Mouse (Mus musculus): ENCODE data around the gene Jkamp. TPM values are rescaled to one million over a fixed set of nuclear protein-coding genes. Genes with fewer than 3 reads are reported as not detected.
A peak's percentile ranks its signal among the peaks of the same experiment; 100 is the strongest.
"Not testable (repeated sequence)": the region's sequence is repeated elsewhere in the genome, so short reads cannot be mapped to it uniquely, and the experiment has no call there.

Gene Jkamp
- 5.1 and 7.9 TPM in 2 replicates for polyA plus RNA-seq (2012; ENCODE audit: insufficient read depth, low replicate concordance)

DNA sequence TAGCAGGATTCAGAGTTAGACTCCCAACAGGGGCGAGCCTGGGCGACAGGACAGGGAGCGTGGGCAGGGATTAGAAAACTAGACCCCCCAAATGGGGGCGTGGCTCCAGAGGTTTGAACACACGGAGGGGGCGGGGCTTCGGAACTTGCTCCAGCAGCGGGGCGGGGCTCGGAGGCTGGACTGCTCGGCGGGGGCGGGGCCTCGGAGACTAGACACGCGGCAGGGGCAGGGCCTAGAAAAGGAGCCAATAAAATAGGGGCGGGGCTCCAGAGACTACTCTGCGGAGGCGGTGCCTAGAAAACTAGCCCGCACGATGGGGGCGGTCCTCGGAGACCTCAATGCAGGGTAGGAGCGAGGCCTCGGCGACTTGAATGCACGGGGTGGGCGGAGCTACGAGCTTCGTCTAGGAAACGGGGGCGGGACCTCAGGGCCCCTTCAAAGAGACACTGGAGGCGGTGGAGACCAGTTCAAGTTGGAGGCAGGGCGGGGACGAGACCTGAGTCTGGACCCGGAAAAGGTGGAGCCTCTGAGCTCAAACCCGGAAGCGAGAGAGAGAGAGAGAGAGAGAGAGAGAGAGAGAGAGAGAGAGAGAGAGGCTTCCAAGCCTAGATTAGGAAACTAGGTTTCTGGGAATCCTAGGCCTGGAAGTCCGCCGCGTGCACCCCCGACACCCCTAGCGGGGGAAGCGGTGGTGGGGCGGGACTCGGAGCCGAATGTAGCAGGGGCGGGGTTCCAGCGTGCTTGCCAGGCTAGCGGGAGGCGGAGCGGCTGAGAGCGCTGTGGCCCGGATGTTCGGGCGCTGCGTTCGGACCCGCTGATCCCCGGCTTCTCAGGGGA is at the start of gene Jkamp, which contains the start of gene L3hypdh:
Gene Jkamp, plus strand, starts transcription at position 261 of the 837 bp plus-strand sequence.
Gene L3hypdh, minus strand, starts transcription at position 111 of the 837 bp plus-strand sequence.
- Histone ChIP-seq H3K4me3 (replicated peaks) (peak within 1 kb of the TSS; percentile 96), H3K4me1 (peaks cover 34% of the 10 kb centered on the region), H3K9me3 (no peaks in the 10 kb centered on the region), H3K36me3 (replicated peaks; ENCODE audit: low read length) (peaks cover 10% of the 10 kb centered on the region), H3K27me3 (replicated peaks) (peaks cover 14% of the 10 kb centered on the region)
- TF ChIP-seq FLI1 (IDR thresholded peaks at IDR 0.05; ENCODE audit: low read length) (no peak), GATA1 (IDR thresholded peaks at IDR 0.05; ENCODE audit: borderline replicate concordance, low read length) (no peak)

DNA sequence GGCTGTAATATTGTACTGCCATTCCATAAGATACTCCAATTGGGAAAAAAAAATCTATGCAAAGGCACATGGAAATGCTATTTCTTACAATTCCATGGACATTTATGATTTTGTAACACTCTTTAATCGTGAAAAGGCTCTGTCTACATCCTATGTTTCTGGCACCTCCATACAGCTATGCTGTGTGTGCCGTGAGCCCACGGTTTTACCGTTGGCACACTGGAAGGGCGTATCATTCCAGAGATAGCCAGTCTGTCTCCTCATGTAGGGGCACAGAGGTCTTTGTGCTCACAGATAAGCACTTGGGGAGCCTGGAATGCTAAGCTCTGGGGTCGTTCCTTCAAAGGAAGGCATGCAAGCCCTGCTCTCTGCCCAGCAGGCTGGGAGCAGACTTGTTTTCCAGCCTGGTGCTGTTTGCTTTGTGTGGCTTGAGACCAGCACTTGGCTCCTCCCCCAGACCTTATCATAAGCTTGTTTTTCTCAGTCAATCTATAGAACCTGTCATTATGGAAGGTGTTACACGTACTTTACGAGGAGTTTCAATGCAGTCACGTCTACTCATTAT is 49.2 kb upstream of the Jkamp start:
- H3K36me3 ChIP-seq (replicated peaks; ENCODE audit: low read length) = no peaks in the 10 kb centered on the region
- peaks cover 13% of the 10 kb centered on the region for H3K27me3 ChIP-seq (replicated peaks)
- H3K4me3 ChIP-seq (replicated peaks) = no peak overlapping the region
- H3K9me3 ChIP-seq = peaks cover 12% of the 10 kb centered on the region
- no peak for TF ChIP-seq GATA1 (IDR thresholded peaks at IDR 0.05; ENCODE audit: borderline replicate concordance, low read length)
- TF ChIP-seq FLI1 (IDR thresholded peaks at IDR 0.05; ENCODE audit: low read length) = no peak
- H3K4me1 ChIP-seq = no peaks in the 10 kb centered on the region; the same call in 1 of the 2 replicates

DNA sequence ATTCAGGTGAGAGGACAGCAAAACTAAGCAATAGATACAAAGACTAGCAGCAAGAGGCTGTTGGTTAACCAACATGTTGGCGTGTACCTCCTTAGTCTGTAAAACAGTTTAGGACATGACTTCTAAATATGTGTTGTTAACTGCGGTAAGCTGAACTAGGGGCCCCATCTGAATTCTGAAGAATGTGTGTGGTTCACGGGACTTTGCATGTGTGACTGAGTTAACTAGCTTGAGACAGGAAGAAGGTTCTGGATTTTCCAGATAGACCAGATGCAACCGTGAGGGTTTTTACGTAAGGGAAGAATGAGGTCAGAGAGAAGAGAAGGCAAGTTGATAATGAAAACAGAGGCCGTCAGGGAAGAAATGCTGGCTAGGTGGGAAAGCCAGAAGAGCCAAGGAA is 48.3 kb upstream of the Jkamp start:
- TF ChIP-seq GATA1 (IDR thresholded peaks at IDR 0.05; ENCODE audit: borderline replicate concordance, low read length) (no peak), FLI1 (IDR thresholded peaks at IDR 0.05; ENCODE audit: low read length) (no peak)
- H3K36me3 ChIP-seq (replicated peaks; ENCODE audit: low read length) = no peaks in the 10 kb centered on the region
- H3K4me1 ChIP-seq = no peaks in the 10 kb centered on the region; the same call in 1 of the 2 replicates
- H3K9me3 ChIP-seq = peaks cover 9% of the 10 kb centered on the region
- H3K4me3 ChIP-seq (replicated peaks) = no peak overlapping the region
- H3K27me3 ChIP-seq (replicated peaks) = peaks cover 13% of the 10 kb centered on the region

DNA sequence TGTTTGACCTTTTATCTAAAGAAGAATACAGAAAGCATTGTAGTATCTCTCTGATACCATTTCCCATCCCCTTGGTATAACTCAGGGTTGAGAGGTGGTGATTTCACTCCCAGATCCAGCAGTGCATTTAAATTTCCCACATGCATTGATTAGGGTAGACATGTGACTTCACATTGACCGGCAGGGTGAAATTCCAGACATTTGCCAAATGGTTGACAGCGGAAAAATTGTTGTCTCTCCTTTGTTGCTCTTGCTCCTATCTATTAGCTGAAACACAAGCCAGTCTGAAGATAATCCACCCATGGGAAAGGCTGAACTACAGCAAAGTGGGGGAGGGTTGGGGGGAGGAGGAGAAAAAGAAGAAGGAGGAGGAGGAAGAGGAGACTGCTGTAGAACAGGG is 46.5 kb upstream of the Jkamp start:
- peaks cover 3% of the 10 kb centered on the region; the same call in 1 of the 2 replicates for H3K9me3 ChIP-seq
- no peaks in the 10 kb centered on the region for H3K36me3 ChIP-seq (replicated peaks; ENCODE audit: low read length)
- no peaks in the 10 kb centered on the region for H3K4me1 ChIP-seq
- TF ChIP-seq FLI1 (IDR thresholded peaks at IDR 0.05; ENCODE audit: low read length) (no peak), GATA1 (IDR thresholded peaks at IDR 0.05; ENCODE audit: borderline replicate concordance, low read length) (no peak)
- no peak overlapping the region for H3K4me3 ChIP-seq (replicated peaks)
- H3K27me3 ChIP-seq (replicated peaks) = peaks cover 13% of the 10 kb centered on the region

DNA sequence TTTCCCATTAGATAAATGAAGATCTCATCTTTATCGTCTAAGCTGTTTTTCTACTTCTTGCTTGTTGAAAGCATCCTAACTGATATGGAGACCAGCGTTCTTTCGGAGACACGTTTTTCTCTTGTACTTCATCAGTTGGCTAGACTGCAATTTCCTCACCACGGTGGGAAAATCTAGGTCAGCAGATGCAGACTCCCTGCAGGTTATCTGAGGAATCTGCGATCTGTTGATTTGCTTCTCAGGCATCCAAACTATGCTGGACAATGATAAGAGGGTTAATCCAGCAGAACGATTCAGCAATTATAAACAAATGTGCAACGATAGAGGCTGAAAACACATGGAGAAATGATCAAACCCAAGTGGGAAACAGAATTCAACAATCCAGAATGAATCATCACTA is 45.9 kb upstream of the Jkamp start:
- H3K9me3 ChIP-seq = no peaks in the 10 kb centered on the region
- H3K4me1 ChIP-seq = no peaks in the 10 kb centered on the region
- H3K27me3 ChIP-seq (replicated peaks) = peaks cover 11% of the 10 kb centered on the region
- H3K36me3 ChIP-seq (replicated peaks; ENCODE audit: low read length) = no peaks in the 10 kb centered on the region
- TF ChIP-seq GATA1 (IDR thresholded peaks at IDR 0.05; ENCODE audit: borderline replicate concordance, low read length) = no peak
- TF ChIP-seq FLI1 (IDR thresholded peaks at IDR 0.05; ENCODE audit: low read length) = no peak
- H3K4me3 ChIP-seq (replicated peaks) = no peak overlapping the region

DNA sequence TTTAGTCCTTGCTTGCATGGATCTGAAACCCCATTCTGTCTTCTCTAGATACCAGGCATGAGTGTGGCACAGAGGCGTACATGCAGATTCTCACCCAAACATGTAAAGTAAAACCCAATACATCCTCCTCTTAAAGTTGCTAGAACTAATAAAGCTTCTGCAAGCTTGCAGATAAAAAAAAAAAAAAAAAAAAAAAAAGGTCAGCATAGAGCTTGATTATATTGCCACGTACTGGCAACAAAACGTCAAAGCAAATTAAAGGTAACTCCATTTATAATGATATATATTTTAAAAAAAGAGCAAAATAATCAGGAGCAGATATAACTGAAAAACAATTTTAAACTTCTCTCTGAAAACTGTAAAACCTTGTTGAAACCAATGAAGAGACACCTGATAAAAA is 44.2 kb upstream of the Jkamp start:
- Histone ChIP-seq H3K27me3 (replicated peaks) (peaks cover 13% of the 10 kb centered on the region), H3K4me1 (no peaks in the 10 kb centered on the region), H3K9me3 (peaks cover 6% of the 10 kb centered on the region; the same call in 1 of the 2 replicates), H3K4me3 (replicated peaks) (no peak overlapping the region), H3K36me3 (replicated peaks; ENCODE audit: low read length) (no peaks in the 10 kb centered on the region)
- TF ChIP-seq FLI1 (IDR thresholded peaks at IDR 0.05; ENCODE audit: low read length) (no peak), GATA1 (IDR thresholded peaks at IDR 0.05; ENCODE audit: borderline replicate concordance, low read length) (no peak)

DNA sequence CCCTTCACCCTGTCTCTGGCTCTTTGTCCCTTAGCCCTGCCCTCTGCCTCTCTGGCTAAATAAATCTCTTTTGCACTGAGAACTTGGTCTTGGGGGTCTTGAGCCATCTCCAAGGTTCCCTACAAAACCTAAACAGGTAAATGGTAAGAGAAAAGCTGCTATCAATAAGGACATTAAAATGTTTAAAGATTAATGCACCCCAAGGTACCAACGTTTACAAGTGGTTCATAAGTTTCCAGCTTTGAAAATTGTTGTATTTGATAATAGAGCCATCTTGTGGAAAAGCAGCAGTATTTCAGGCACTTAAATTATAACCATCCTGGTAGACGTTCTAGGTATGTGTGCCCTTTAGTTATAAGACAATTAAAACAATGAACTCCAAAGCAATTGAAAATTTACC is 37.9 kb upstream of the Jkamp start:
- TF ChIP-seq FLI1 (IDR thresholded peaks at IDR 0.05; ENCODE audit: low read length) (no peak), GATA1 (IDR thresholded peaks at IDR 0.05; ENCODE audit: borderline replicate concordance, low read length) (no peak)
- peaks cover 23% of the 10 kb centered on the region for H3K9me3 ChIP-seq
- no peak overlapping the region for H3K4me3 ChIP-seq (replicated peaks)
- H3K27me3 ChIP-seq (replicated peaks) = peaks cover 3% of the 10 kb centered on the region
- H3K36me3 ChIP-seq (replicated peaks; ENCODE audit: low read length) = no peaks in the 10 kb centered on the region
- H3K4me1 ChIP-seq = no peaks in the 10 kb centered on the region

DNA sequence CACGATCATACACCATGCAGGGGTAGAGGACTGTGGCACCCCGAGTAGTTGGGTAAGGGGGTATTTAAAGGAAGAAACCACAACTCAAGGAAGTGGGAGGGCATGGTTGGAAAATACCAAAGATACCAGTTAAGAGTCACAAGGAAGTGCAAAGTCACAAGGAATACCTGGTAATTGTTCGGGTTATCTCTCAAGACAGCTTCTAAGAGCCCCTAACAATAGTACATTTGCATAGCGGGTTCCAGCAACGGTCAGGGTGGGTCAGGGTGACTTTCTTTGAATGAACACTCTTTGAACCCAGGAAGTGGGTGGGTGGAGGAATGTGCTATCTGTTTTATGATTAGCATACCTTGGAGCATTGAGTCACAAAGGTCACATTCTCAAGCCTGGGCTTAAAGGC is 35.2 kb upstream of the Jkamp start:
- not testable (repeated sequence) for H3K36me3 ChIP-seq (replicated peaks; ENCODE audit: low read length); H3K4me3 ChIP-seq (replicated peaks); H3K27me3 ChIP-seq (replicated peaks); H3K4me1 ChIP-seq
- peaks cover 25% of the 10 kb centered on the region for H3K9me3 ChIP-seq

DNA sequence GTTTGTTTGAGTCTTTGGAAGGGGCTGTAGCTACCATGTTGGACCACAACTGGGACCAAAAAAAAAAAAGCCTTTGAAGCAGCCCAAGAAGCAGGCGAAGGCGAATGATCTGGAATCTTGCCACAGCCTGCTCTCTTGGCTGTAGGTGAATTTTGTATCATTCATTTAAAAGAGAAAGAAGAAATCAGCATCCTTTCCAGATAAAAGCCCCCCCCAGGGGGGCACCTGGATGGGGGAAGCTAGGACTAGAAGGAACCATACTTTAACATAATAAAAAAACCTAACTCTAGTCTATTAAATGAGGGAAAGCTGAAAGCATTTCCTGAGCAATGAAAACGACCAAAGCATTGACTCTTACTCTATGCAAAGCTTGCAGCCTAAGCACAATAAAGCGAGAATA is 34.6 kb upstream of the Jkamp start:
- peaks cover 8% of the 10 kb centered on the region for H3K27me3 ChIP-seq (replicated peaks)
- no peak overlapping the region for H3K4me3 ChIP-seq (replicated peaks)
- TF ChIP-seq FLI1 (IDR thresholded peaks at IDR 0.05; ENCODE audit: low read length) (no peak), GATA1 (IDR thresholded peaks at IDR 0.05; ENCODE audit: borderline replicate concordance, low read length) (no peak)
- H3K36me3 ChIP-seq (replicated peaks; ENCODE audit: low read length) = no peaks in the 10 kb centered on the region
- H3K4me1 ChIP-seq = no peaks in the 10 kb centered on the region
- peaks cover 23% of the 10 kb centered on the region for H3K9me3 ChIP-seq

DNA sequence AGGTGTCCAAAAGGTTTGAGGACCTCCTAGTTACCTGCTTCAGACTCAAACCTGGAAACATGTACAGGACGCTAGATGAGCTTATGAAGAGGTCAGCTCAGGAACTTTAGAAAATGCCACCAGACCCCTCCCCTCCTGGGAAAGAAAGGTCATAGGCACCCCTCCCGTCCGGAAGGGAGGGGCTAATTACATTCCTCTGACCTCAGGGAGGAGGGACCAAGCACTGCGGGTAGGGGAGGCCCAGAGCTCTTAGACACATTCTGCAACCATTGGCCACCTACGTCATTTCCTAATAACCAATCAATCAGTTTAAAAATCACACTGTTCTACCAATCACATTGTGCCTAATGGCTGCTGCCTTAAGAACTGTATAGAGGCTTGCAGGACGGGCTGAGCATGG is 32.8 kb upstream of the Jkamp start:
- no peaks in the 10 kb centered on the region for H3K36me3 ChIP-seq (replicated peaks; ENCODE audit: low read length)
- no peak for TF ChIP-seq GATA1 (IDR thresholded peaks at IDR 0.05; ENCODE audit: borderline replicate concordance, low read length)
- no peak for TF ChIP-seq FLI1 (IDR thresholded peaks at IDR 0.05; ENCODE audit: low read length)
- H3K9me3 ChIP-seq = peaks cover 26% of the 10 kb centered on the region
- H3K4me1 ChIP-seq = no peaks in the 10 kb centered on the region
- no peak overlapping the region for H3K4me3 ChIP-seq (replicated peaks)
- H3K27me3 ChIP-seq (replicated peaks) = peaks cover 8% of the 10 kb centered on the region

Measured in megakaryocyte, embryonic 14.5 days (primary cell).